Mouse (Mus musculus) MEL (cell line): ENCODE data around the gene Mrps30. TPM values are rescaled to one million over a fixed set of nuclear protein-coding genes. Genes with fewer than 3 reads are reported as not detected.

Source experiments
- DNase-seq: peaks from one replicate; pipeline ENCODE4 v3.0.0; 2011; ENCODE audit warnings: low read depth, low spot score
- H3K27ac ChIP-seq: 2 replicates; pipeline ENCODE4 v1.5.1; 2012; ENCODE audit warnings: low read depth, mild to moderate bottlenecking, control low read depth, low read length, moderate library complexity; ENCODE audit not compliant: control insufficient read depth
- H3K27me3 ChIP-seq, 2 experiments: fragments of 150-350 bp in 1 of 2; sonication (generic) in 1 of 2; 2 replicates each; pipeline ENCODE4 v1.6.1; 2012; ENCODE audit warnings: low read length in 2 of 2, mild to moderate bottlenecking in 2 of 2, improper control_type of control experiment in 1 of 2, moderate library complexity in 1 of 2; ENCODE audit not compliant: insufficient read depth in 2 of 2, control insufficient read depth in 1 of 2
- H3K36me3 ChIP-seq, 2 experiments: 2 replicates each; pipeline ENCODE4 v1.6.1; 2012 to 2014; ENCODE audit warnings: low read length in 2 of 2, improper control_type of control experiment in 1 of 2, inconsistent platforms in 1 of 2, mild to moderate bottlenecking in 1 of 2; ENCODE audit not compliant: insufficient read depth in 2 of 2, control insufficient read depth in 1 of 2
- H3K4me1 ChIP-seq, 2 experiments: fragments of 150-350 bp in 1 of 2; sonication (generic) in 1 of 2; 2 replicates each; pipeline ENCODE4 v1.6.1; 2012; ENCODE audit warnings: low read length in 2 of 2, improper control_type of control experiment in 1 of 2, mild to moderate bottlenecking in 1 of 2; ENCODE audit not compliant: insufficient read depth in 2 of 2, control insufficient read depth in 1 of 2
- H3K4me3 ChIP-seq, 2 experiments: fragments of 150-350 bp in 1 of 2; sonication (generic) in 1 of 2; 2 replicates each; pipeline ENCODE4 v1.5.1; 2012; ENCODE audit warnings: low read depth in 2 of 2, low read length in 2 of 2, mild to moderate bottlenecking in 2 of 2, moderate library complexity in 2 of 2, control low read depth in 1 of 2, improper control_type of control experiment in 1 of 2; ENCODE audit not compliant: control insufficient read depth in 1 of 2, insufficient read depth in 1 of 2
- H3K79me2 ChIP-seq: 2 replicates; pipeline ENCODE4 v1.6.1; 2012; ENCODE audit warnings: mild to moderate bottlenecking, low read length, moderate library complexity; ENCODE audit not compliant: control insufficient read depth, poor library complexity, insufficient read depth
- H3K9ac ChIP-seq: 2 replicates; pipeline ENCODE4 v1.6.1; 2012; ENCODE audit warnings: low read depth, mild to moderate bottlenecking, control low read depth, low read length, moderate library complexity; ENCODE audit not compliant: control insufficient read depth, poor library complexity, severe bottlenecking
- H3K9me3 ChIP-seq: fragments of 150-350 bp; sonication (generic); replicated peaks from 2 replicates; pipeline ENCODE4 v1.6.1; 2012; ENCODE audit warnings: mild to moderate bottlenecking, low read length, improper control_type of control experiment, moderate library complexity; ENCODE audit not compliant: insufficient read depth
- CHD1 ChIP-seq: IDR thresholded peaks from 2 replicates; pipeline ENCODE4 v1.6.1; 2012; ENCODE audit warnings: low read depth, mild to moderate bottlenecking, inconsistent platforms, low read length, improper control_type of control experiment
- CHD2 ChIP-seq: IDR thresholded peaks from 2 replicates; pipeline ENCODE4 v1.6.1; 2011; ENCODE audit warnings: low read length, improper control_type of control experiment
- CTCF ChIP-seq, 3 experiments: IDR thresholded peaks in 2 of 3; conservative IDR thresholded peaks in 1 of 3; 2 replicates each; pipeline ENCODE4 v1.5.1; 2011 to 2012; ENCODE audit warnings: low read length in 3 of 3, low read depth in 2 of 3, mild to moderate bottlenecking in 2 of 3, improper control_type of control experiment in 1 of 3, inconsistent platforms in 1 of 3, mixed read lengths in 1 of 3, moderate library complexity in 1 of 3; ENCODE audit not compliant: control insufficient read depth in 1 of 3, insufficient read depth in 1 of 3, poor library complexity in 1 of 3, severe bottlenecking in 1 of 3
- EP300 ChIP-seq, 2 experiments: IDR thresholded peaks; 2 replicates each; pipeline ENCODE4 v1.6.1; 2011; ENCODE audit warnings: improper control_type of control experiment in 2 of 2, low read length in 2 of 2, low read depth in 1 of 2, mild to moderate bottlenecking in 1 of 2
- ETS1 ChIP-seq: IDR thresholded peaks from 2 replicates; pipeline ENCODE4 v1.6.1; 2012; ENCODE audit warnings: low read depth, mild to moderate bottlenecking, inconsistent platforms, low read length, improper control_type of control experiment, moderate library complexity
- HCFC1 ChIP-seq: IDR thresholded peaks from 2 replicates; pipeline ENCODE4 v1.6.1; 2012; ENCODE audit warnings: low read depth, mild to moderate bottlenecking, inconsistent platforms, low read length, improper control_type of control experiment, moderate library complexity
- KAT2A ChIP-seq: conservative IDR thresholded peaks from 2 replicates; pipeline ENCODE4 v1.6.1; 2012; ENCODE audit warnings: low read depth, low read length, improper control_type of control experiment, inconsistent platforms
- MXI1 ChIP-seq: IDR thresholded peaks from 2 replicates; pipeline ENCODE4 v1.6.1; 2011; ENCODE audit warnings: mild to moderate bottlenecking, low read depth, low read length, improper control_type of control experiment
- MYB ChIP-seq: IDR thresholded peaks from 2 replicates; pipeline ENCODE4 v1.6.1; 2011; ENCODE audit warnings: mild to moderate bottlenecking, low read depth, low read length, improper control_type of control experiment
- NELFE ChIP-seq: IDR thresholded peaks from 2 replicates; pipeline ENCODE4 v1.6.1; 2011; ENCODE audit warnings: low read depth, low read length, improper control_type of control experiment
- POLR2AphosphoS5 ChIP-seq: IDR thresholded peaks from 2 replicates; pipeline ENCODE4 v1.6.1; 2012; ENCODE audit warnings: low read depth, borderline replicate concordance, mild to moderate bottlenecking, inconsistent platforms, low read length, moderate library complexity, mixed read lengths
- RAD21 ChIP-seq: IDR thresholded peaks from 2 replicates; pipeline ENCODE4 v1.6.1; 2011; ENCODE audit warnings: mild to moderate bottlenecking, low read depth, low read length, improper control_type of control experiment
- TBP ChIP-seq: IDR thresholded peaks from 2 replicates; pipeline ENCODE4 v1.8.0; 2011; ENCODE audit warnings: low read depth, low read length, improper control_type of control experiment
- UBTF ChIP-seq: IDR thresholded peaks from 2 replicates; pipeline ENCODE4 v1.6.1; 2012; ENCODE audit warnings: low read depth, mild to moderate bottlenecking, inconsistent platforms, low read length, improper control_type of control experiment, moderate library complexity, borderline replicate concordance; ENCODE audit not compliant: insufficient read depth
- USF1 ChIP-seq: IDR thresholded peaks from 2 replicates; pipeline ENCODE4 v1.6.1; 2014; ENCODE audit warnings: low read depth, mild to moderate bottlenecking, inconsistent platforms, low read length, improper control_type of control experiment, moderate library complexity
- ZC3H11A ChIP-seq: IDR thresholded peaks from 2 replicates; pipeline ENCODE4 v1.6.1; 2012; ENCODE audit warnings: low read depth, mild to moderate bottlenecking, inconsistent platforms, low read length, improper control_type of control experiment
- ZMIZ1 ChIP-seq: IDR thresholded peaks from 2 replicates; pipeline ENCODE4 v1.6.1; 2012; ENCODE audit warnings: low read depth, mild to moderate bottlenecking, inconsistent platforms, low read length, improper control_type of control experiment, moderate library complexity
- polyA plus RNA-seq, 2 experiments: library from polyadenylated mRNA; stranded (reverse) in 1 of 2; unstranded in 1 of 2; fragments of >175 nt in 1 of 2; fragments of >200 nt in 1 of 2; gene quantifications; 2 replicates each; pipeline versions ENCODE4 v1.2.1 to v1.2.4; 2012; ENCODE audit warnings: low replicate concordance in 2 of 2, low read depth in 1 of 2; ENCODE audit not compliant: insufficient read length in 2 of 2, insufficient read depth in 1 of 2, missing spikeins in 1 of 2
- total RNA-seq: library from RNA; depleted of rRNA; stranded (reverse); fragments of 300-350 nt; gene quantifications from 2 replicates; pipeline ENCODE4 v1.2.3, GENCODE M21; 2012

Gene Mrps30
- total and polyA plus RNA-seq, 3 experiments: 34.3 to 35.8 TPM; not detected in 1

- Histone ChIP-seq H3K79me2 (no peaks in the 10 kb centered on the region), H3K4me1 (no peaks in the 10 kb centered on the region), H3K36me3 (no peaks in the 10 kb centered on the region), H3K27ac (no peak overlapping the region), H3K4me3 (no peak overlapping the region), H3K27me3 (no peaks in the 10 kb centered on the region; a peak in 3 of 4 replicates)
- no peak for TF ChIP-seq CHD2
- no peak for TF ChIP-seq TBP
- TF ChIP-seq UBTF: no peak
- TF ChIP-seq NELFE: no peak
- TF ChIP-seq MYB: no peak
- TF ChIP-seq POLR2AphosphoS5: no peak
- TF ChIP-seq, all 39 proteins: peak for 0
- H3K9me3 ChIP-seq: no peaks in the 10 kb centered on the region
- no peak for DNase-seq
- no peak overlapping the region for H3K9ac ChIP-seq
Measured at GRCm38 (mm10) chr13:118420847-118421246, 33.8 kb upstream of the Mrps30 start.

DNA sequence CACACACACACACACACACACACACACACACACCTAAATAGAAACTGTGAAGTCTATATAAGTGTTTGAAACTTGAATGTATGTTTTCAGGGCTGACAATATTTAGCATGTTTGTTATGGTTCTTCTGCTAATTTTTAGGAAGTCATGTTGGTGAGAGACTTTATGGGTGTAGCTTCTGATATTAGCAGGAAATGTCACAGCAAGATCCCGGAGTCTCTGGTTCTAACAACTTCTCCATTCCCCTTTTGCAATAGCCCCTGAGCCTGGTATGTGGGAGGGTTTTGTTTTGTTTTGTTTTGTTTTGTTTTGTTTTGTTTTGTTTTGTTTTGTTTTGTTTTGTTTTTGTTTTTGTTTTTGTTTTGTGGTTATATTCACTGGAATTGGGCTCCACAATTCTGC, 33.4 kb upstream of the Mrps30 start:
- Histone ChIP-seq H3K27ac (no peak overlapping the region), H3K27me3 (no peaks in the 10 kb centered on the region; a peak in 3 of 4 replicates), H3K79me2 (no peaks in the 10 kb centered on the region), H3K4me1 (no peaks in the 10 kb centered on the region), H3K4me3 (no peak overlapping the region), H3K9me3 (no peaks in the 10 kb centered on the region), H3K9ac (no peak overlapping the region), H3K36me3 (no peaks in the 10 kb centered on the region)
- no peak for TF ChIP-seq CTCF (IDR thresholded peaks at IDR 0.05 in 2 of 3, conservative IDR thresholded peaks at IDR 0.05 in 1 of 3; ENCODE audit: control insufficient read depth in 1 of 3, insufficient read depth in 1 of 3, low read depth in 2 of 3, low read length in 3 of 3, poor library complexity in 1 of 3, severe bottlenecking in 1 of 3)
- TF ChIP-seq ZC3H11A: no peak
- no peak for TF ChIP-seq ETS1
- no peak for TF ChIP-seq TBP
- no peak for TF ChIP-seq EP300 (IDR thresholded peaks at IDR 0.05; ENCODE audit: low read depth in 1 of 2, low read length in 2 of 2)
- DNase-seq: peak; percentile 22

DNA sequence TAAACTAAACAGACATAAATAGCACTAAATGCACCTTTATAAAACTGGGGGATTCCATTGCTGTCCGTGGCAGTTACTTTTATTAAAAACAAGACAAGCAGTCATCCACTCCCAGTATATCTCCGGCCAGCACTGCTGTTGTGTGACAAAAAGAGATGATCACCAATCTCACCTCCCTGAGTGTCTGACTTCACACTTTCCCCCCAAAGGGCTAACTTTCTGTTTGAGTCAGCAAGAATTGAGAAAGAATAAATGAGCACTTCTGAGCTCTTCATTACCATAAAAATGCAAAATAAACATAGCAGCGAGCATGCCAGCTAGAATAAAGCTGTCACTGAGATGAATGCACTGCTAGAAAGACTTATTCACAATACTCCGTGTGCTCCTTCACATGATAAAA, 31.1 kb upstream of the Mrps30 start:
- TF ChIP-seq MXI1 (no peak), CHD1 (no peak), ZMIZ1 (no peak), TBP (no peak), KAT2A (no peak), CTCF (IDR thresholded peaks at IDR 0.05 in 2 of 3, conservative IDR thresholded peaks at IDR 0.05 in 1 of 3; ENCODE audit: control insufficient read depth in 1 of 3, insufficient read depth in 1 of 3, low read depth in 2 of 3, low read length in 3 of 3, poor library complexity in 1 of 3, severe bottlenecking in 1 of 3) (no peak), HCFC1 (no peak), USF1 (no peak), RAD21 (no peak)
- H3K79me2 ChIP-seq: no peaks in the 10 kb centered on the region

More for the DNA sequence above, 31.1 kb upstream of the Mrps30 start:
- Histone ChIP-seq H3K4me3 (no peak overlapping the region), H3K4me1 (no peaks in the 10 kb centered on the region), H3K27ac (no peak overlapping the region), H3K9ac (no peak overlapping the region), H3K27me3 (peaks cover 0 to 2% of the 10 kb centered on the region in 2 experiments), H3K36me3 (no peaks in the 10 kb centered on the region), H3K9me3 (no peaks in the 10 kb centered on the region)
- no peak for DNase-seq
